Mouse (Mus musculus) cerebellum, adult 2 months (tissue): ENCODE data around the gene Zfp810.

Source experiments
- CTCF ChIP-seq: fragments of 200-500 bp; IDR thresholded peaks from 2 replicates; pipeline ENCODE4 v1.5.1; 2011; ENCODE audit warnings: low read depth, mild to moderate bottlenecking, control low read depth, low read length, moderate library complexity, borderline replicate concordance; ENCODE audit not compliant: insufficient read depth
- POLR2A ChIP-seq: fragments of 200-500 bp; IDR thresholded peaks from 2 replicates; pipeline ENCODE4 v1.6.1; 2011; ENCODE audit warnings: low read length, control low read depth, borderline replicate concordance; ENCODE audit not compliant: insufficient read depth

DNA sequence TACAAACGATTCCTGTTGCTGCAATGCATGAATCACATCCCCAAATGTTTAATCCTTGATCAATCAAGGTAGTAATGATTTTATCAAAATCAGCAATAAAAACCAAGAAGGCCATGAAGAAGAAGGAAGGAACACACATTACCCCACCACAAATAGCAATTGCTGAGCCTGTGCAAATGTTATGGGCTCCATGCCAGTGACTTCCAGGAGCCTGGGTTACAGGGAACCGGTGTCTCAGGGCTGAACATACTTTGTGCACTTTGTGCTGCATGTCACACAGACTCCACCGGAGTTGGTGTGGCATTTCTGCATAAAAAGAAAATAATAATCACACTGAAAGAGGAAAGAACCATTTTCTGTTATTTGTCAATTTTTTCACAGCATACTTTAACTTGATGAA, 6.6 kb upstream of the Zfp810 start:
- TF ChIP-seq CTCF = no peak
- no peak for TF ChIP-seq POLR2A
